Mouse (Mus musculus): Measurements from ENCODE around the gene Taf6l. TPM values are rescaled to one million over a fixed set of nuclear protein-coding genes. Genes with fewer than 3 reads are reported as not detected.
"Not testable (repeated sequence)": the region's sequence is repeated elsewhere in the genome, so short reads cannot be mapped to it uniquely, and the experiment has no call there.

The Taf6l gene
- polyA plus RNA-seq, 1 experiment from 2014 or later: 30.5 TPM

DNA sequence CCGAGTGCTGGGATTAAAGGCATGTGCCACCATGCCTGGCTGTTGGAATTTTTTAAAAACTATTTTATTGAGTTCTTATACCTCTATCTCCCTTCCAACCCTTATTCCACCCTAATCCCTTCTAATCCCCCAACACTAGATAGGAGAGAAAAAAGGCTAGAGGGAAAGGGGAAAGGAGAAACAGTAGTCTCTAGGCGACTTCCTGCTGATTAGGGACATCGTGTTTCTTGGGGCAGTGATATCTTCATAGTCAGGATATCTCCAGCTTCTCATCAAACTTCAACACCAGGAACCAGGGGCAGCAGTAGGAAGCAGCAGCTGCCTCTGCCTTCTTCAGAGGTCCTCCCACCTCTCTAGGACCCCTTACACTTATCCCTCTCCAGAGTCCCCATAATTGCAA lies 51.9 kb downstream of the Taf6l start:
- Histone ChIP-seq H3K4me2 (no peak overlapping the region), H3K27ac (no peak overlapping the region), H3K9me3 (no peaks in the 10 kb centered on the region), H3K36me3 (peaks cover 18% of the 10 kb centered on the region), H3K4me3 (no peak overlapping the region), H3K27me3 (no peaks in the 10 kb centered on the region), H3K9ac (no peak overlapping the region), H3K4me1 (peaks cover 12% of the 10 kb centered on the region)
- no peak for ATAC-seq (ENCODE audit: borderline replicate concordance, extremely low read depth, low FRiP score, low TSS enrichment)
- WGBS: 68% methylated on average over 3 of the region's 3 CpGs

DNA sequence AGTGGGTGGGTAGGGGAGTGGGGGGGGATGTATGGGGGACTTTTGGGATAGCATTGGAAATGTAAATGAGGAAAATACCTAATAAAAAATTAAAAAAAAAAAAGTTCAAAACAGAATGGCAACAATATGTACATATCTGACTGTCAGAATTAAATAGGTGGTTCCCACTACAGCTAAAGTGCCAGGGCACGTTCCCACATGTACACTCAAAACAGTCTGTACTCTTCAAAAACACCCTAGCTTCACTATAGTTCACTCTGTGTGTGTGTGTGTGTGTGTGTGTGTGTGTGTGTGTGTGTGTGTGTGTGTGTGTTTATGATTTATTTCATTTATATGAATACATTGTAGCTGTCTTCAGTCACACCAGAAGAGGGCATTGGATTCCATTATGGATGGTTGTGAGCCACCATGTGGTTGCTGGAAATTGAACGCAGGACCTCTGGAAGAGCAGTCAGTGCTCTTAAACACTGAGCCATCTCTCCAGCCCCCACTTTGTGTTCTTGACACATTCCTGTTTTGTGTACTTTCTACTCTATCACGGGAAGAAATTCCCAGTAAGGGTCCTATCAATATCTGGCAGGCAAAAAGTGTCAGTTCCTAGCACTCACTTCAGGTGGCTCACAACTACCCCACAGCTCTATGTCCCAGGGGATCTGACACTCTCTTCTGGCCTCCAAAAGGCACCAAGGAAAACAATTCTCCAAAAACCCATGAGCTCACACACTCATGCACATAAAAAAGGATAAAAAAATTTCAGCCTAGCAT lies 57.7 kb downstream of the Taf6l start:
- H3K4me2 ChIP-seq; ATAC-seq (ENCODE audit: borderline replicate concordance, extremely low read depth, low FRiP score, low TSS enrichment); H3K27me3 ChIP-seq; H3K9me3 ChIP-seq; H3K4me3 ChIP-seq; H3K9ac ChIP-seq; H3K27ac ChIP-seq: not testable (repeated sequence)
- Histone ChIP-seq H3K4me1 (peaks cover 22% of the 10 kb centered on the region), H3K36me3 (peaks cover 28% of the 10 kb centered on the region)
- 27% methylated on average over 3 of the region's 3 CpGs for WGBS

- 13% methylated on average over 5 of the region's 5 CpGs for WGBS
- Histone ChIP-seq H3K4me1 (peaks cover 22% of the 10 kb centered on the region), H3K4me3 (no peak overlapping the region), H3K9me3 (no peaks in the 10 kb centered on the region), H3K36me3 (peaks cover 28% of the 10 kb centered on the region), H3K27me3 (no peaks in the 10 kb centered on the region), H3K9ac (no peak overlapping the region), H3K4me2 (no peak overlapping the region), H3K27ac (no peak overlapping the region)
- ATAC-seq (ENCODE audit: borderline replicate concordance, extremely low read depth, low FRiP score, low TSS enrichment): no peak
Observed at GRCm38 (mm10) chr19:8727495-8728114, 58.6 kb downstream of the Taf6l start.

DNA sequence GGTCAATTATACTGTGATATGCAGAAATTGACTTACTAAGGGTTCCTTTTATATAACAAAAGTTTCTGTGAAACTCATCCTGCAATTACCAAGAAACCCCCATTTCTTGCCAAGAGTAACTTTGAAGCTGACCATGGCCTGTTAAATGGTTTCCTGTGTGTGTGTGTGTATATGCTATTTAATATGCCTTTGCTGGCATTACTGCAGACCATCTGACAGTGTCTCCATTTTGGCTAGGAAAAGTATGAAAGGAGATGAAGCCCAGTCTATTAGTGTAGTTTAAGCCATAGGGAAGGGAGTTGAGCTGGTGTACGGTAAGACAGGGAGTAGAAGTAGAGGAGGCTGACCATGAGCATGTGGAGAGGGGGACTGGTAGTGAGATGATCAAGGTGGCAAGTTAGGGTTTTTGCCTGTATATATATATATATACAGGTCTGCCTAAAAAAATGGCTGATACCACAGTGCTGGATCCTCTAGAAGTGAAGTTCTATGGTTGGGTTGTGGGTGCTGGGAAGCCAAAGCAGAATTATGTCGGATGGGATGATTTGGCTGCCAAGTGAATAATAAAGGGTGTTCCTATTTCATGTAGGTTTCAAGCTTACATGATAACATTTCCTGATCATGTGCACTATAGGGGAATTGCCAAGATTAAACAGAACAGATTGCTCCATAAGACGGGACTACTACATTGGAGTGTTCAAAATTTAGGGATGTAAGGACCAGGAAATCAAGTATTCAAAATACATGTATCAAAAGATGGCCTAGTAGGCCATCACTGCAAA lies 59.4 kb downstream of the Taf6l start:
- peaks cover 28% of the 10 kb centered on the region for H3K36me3 ChIP-seq
- H3K4me3 ChIP-seq: no peak overlapping the region
- no peak for ATAC-seq (ENCODE audit: borderline replicate concordance, extremely low read depth, low FRiP score, low TSS enrichment)
- no peaks in the 10 kb centered on the region for H3K9me3 ChIP-seq
- WGBS: 15% methylated on average over 3 of the region's 3 CpGs
- no peaks in the 10 kb centered on the region for H3K27me3 ChIP-seq
- no peak overlapping the region for H3K4me2 ChIP-seq
- H3K4me1 ChIP-seq: peaks cover 28% of the 10 kb centered on the region
- H3K27ac ChIP-seq: no peak overlapping the region
- H3K9ac ChIP-seq: no peak overlapping the region

- Histone ChIP-seq H3K27me3 (no peaks in the 10 kb centered on the region), H3K4me3 (peak overlapping the region; percentile 70), H3K27ac (peak overlapping the region; percentile 86; the same call in 1 of the 2 replicates), H3K9ac (peak overlapping the region; percentile 91), H3K9me3 (no peaks in the 10 kb centered on the region), H3K4me2 (peak overlapping the region; percentile 67), H3K36me3 (peaks cover 28% of the 10 kb centered on the region), H3K4me1 (peaks cover 32% of the 10 kb centered on the region)
- no peak for ATAC-seq (ENCODE audit: borderline replicate concordance, extremely low read depth, low FRiP score, low TSS enrichment)
- 30% methylated on average over 4 of the region's 4 CpGs for WGBS
Observed at GRCm38 (mm10) chr19:8725081-8725613, 61.1 kb downstream of the Taf6l start.

Small RNA genes within 50 kb of the gene (microRNA-seq; reads per million reads assigned to microRNA genes)
- gene Mir6992: not detected

Other genes starting within 250 kb of the Taf6l start
- 0.09 and 0.24 TPM in 2 replicates for gene Slc22a8, start 195.2 kb downstream of the Taf6l start, polyA plus RNA-seq (2015; fragmentation: Nextera tagmentation; extraction: Ambion mirVana)
- 0.11 TPM in 2 replicates for gene Slc22a6, start 168.4 kb downstream of the Taf6l start, polyA plus RNA-seq (2015; fragmentation: Nextera tagmentation; extraction: Ambion mirVana)
- gene Chrm1, start 122.6 kb downstream of the Taf6l start, polyA plus RNA-seq (2015; fragmentation: Nextera tagmentation; extraction: Ambion mirVana): 0.08 and 0.14 TPM in 2 replicates
- 87.1 and 89.7 TPM in 2 replicates for gene Slc3a2, start 63.0 kb downstream of the Taf6l start, polyA plus RNA-seq (2015; fragmentation: Nextera tagmentation; extraction: Ambion mirVana)
- gene Wdr74, start 50.6 kb downstream of the Taf6l start, polyA plus RNA-seq (2015; fragmentation: Nextera tagmentation; extraction: Ambion mirVana): 85.6 and 86.3 TPM in 2 replicates
- 2.0 and 2.1 TPM in 2 replicates for gene 1700092M07Rik, start 45.7 kb downstream of the Taf6l start, polyA plus RNA-seq (2015; fragmentation: Nextera tagmentation; extraction: Ambion mirVana)
- 142 and 153 TPM in 2 replicates for gene Stx5a, start 45.0 kb downstream of the Taf6l start, polyA plus RNA-seq (2015; fragmentation: Nextera tagmentation; extraction: Ambion mirVana)
- 184 and 198 TPM in 2 replicates for gene Nxf1, start 29.3 kb downstream of the Taf6l start, polyA plus RNA-seq (2015; fragmentation: Nextera tagmentation; extraction: Ambion mirVana)
- gene Tmem223, start 15.4 kb downstream of the Taf6l start, polyA plus RNA-seq (2015; fragmentation: Nextera tagmentation; extraction: Ambion mirVana): 181 and 197 TPM in 2 replicates
- 77.2 and 81.3 TPM in 2 replicates for gene Tmem179b, start 11.9 kb downstream of the Taf6l start, polyA plus RNA-seq (2015; fragmentation: Nextera tagmentation; extraction: Ambion mirVana)
- gene Polr2g, start 12.2 kb upstream of the Taf6l start, polyA plus RNA-seq (2015; fragmentation: Nextera tagmentation; extraction: Ambion mirVana): 147 and 159 TPM in 2 replicates
- 5.7 and 6.4 TPM in 2 replicates for gene Zbtb3, start 16.1 kb upstream of the Taf6l start, polyA plus RNA-seq (2015; fragmentation: Nextera tagmentation; extraction: Ambion mirVana)
- gene Ttc9c, start 32.9 kb upstream of the Taf6l start, polyA plus RNA-seq (2015; fragmentation: Nextera tagmentation; extraction: Ambion mirVana): 54.8 and 57.2 TPM in 2 replicates
- 5.7 and 5.8 TPM in 2 replicates for gene Hnrnpul2, start 33.6 kb upstream of the Taf6l start, polyA plus RNA-seq (2015; fragmentation: Nextera tagmentation; extraction: Ambion mirVana)
- gene AC129217.1, start 43.4 kb upstream of the Taf6l start, polyA plus RNA-seq (2015; fragmentation: Nextera tagmentation; extraction: Ambion mirVana): not detected in 2 replicates
- gene Bscl2, start 51.0 kb upstream of the Taf6l start, polyA plus RNA-seq (2015; fragmentation: Nextera tagmentation; extraction: Ambion mirVana): 48.3 and 52.3 TPM in 2 replicates
- 1.6 and 2.5 TPM in 2 replicates for gene Gng3, start 52.8 kb upstream of the Taf6l start, polyA plus RNA-seq (2015; fragmentation: Nextera tagmentation; extraction: Ambion mirVana)
- gene Lrrn4cl, start 64.4 kb upstream of the Taf6l start, polyA plus RNA-seq (2015; fragmentation: Nextera tagmentation; extraction: Ambion mirVana): 1.1 TPM in 2 replicates
- 153 and 158 TPM in 2 replicates for gene Ubxn1, start 85.1 kb upstream of the Taf6l start, polyA plus RNA-seq (2015; fragmentation: Nextera tagmentation; extraction: Ambion mirVana)
- 58.5 and 60.2 TPM in 2 replicates for gene Uqcc3, start 94.5 kb upstream of the Taf6l start, polyA plus RNA-seq (2015; fragmentation: Nextera tagmentation; extraction: Ambion mirVana)
- 70.5 and 72.7 TPM in 2 replicates for gene Lbhd1, start 97.3 kb upstream of the Taf6l start, polyA plus RNA-seq (2015; fragmentation: Nextera tagmentation; extraction: Ambion mirVana)
- gene Gm49403, start 97.5 kb upstream of the Taf6l start, polyA plus RNA-seq (2015; fragmentation: Nextera tagmentation; extraction: Ambion mirVana): not detected in 2 replicates
- 81.5 and 93.7 TPM in 2 replicates for gene 1810009A15Rik, start 102.4 kb upstream of the Taf6l start, polyA plus RNA-seq (2015; fragmentation: Nextera tagmentation; extraction: Ambion mirVana)
- gene Gm49416, start 102.5 kb upstream of the Taf6l start, polyA plus RNA-seq (2015; fragmentation: Nextera tagmentation; extraction: Ambion mirVana): not detected in 2 replicates
- gene Ints5, start 106.6 kb upstream of the Taf6l start, polyA plus RNA-seq (2015; fragmentation: Nextera tagmentation; extraction: Ambion mirVana): 45.8 and 50.1 TPM in 2 replicates
- 122 and 123 TPM in 2 replicates for gene Ganab, start 111.7 kb upstream of the Taf6l start, polyA plus RNA-seq (2015; fragmentation: Nextera tagmentation; extraction: Ambion mirVana)
- gene B3gat3, start 134.0 kb upstream of the Taf6l start, polyA plus RNA-seq (2015; fragmentation: Nextera tagmentation; extraction: Ambion mirVana): 43.1 and 46.1 TPM in 2 replicates
- 2.7 and 2.8 TPM in 2 replicates for gene Rom1, start 142.9 kb upstream of the Taf6l start, polyA plus RNA-seq (2015; fragmentation: Nextera tagmentation; extraction: Ambion mirVana)
- gene Eml3, start 143.1 kb upstream of the Taf6l start, polyA plus RNA-seq (2015; fragmentation: Nextera tagmentation; extraction: Ambion mirVana): 30.8 and 35.6 TPM in 2 replicates
- 165 and 173 TPM in 2 replicates for gene Mta2, start 155.5 kb upstream of the Taf6l start, polyA plus RNA-seq (2015; fragmentation: Nextera tagmentation; extraction: Ambion mirVana)
- 28.4 and 29.7 TPM in 2 replicates for gene Tut1, start 167.4 kb upstream of the Taf6l start, polyA plus RNA-seq (2015; fragmentation: Nextera tagmentation; extraction: Ambion mirVana)
- gene Eef1g, start 180.6 kb upstream of the Taf6l start, polyA plus RNA-seq (2015; fragmentation: Nextera tagmentation; extraction: Ambion mirVana): 420 and 427 TPM in 2 replicates
- 24.7 and 25.6 TPM in 2 replicates for gene Ahnak, start 202.9 kb upstream of the Taf6l start, polyA plus RNA-seq (2015; fragmentation: Nextera tagmentation; extraction: Ambion mirVana)

Data from lung, embryonic 15.5 days (tissue).